Mouse (Mus musculus) heart, embryonic 15.5 days (tissue): ENCODE measurements around the gene Ttc21b. TPM values are rescaled to one million over a fixed set of nuclear protein-coding genes. Genes with fewer than 3 reads are reported as not detected.
"Not testable (repeated sequence)": the region's sequence is repeated elsewhere in the genome, so short reads cannot be mapped to it uniquely, and the experiment has no call there.

ENCODE experiments used
- ATAC-seq: fragments of 200-750 bp; cut with Nextera tagmentation; replicated peaks from 2 replicates; pipeline ENCODE4 v1.8.0; 2017; ENCODE audit warnings: low read depth, moderate TSS enrichment; ENCODE audit not compliant: insufficient number of reproducible peaks, insufficient read depth, low FRiP score
- H3K27ac ChIP-seq: fragments of 300-500 bp; sonication (generic); 2 replicates; pipeline ENCODE4 v1.5.1; 2015; ENCODE audit warnings: mild to moderate bottlenecking, inconsistent platforms
- H3K27me3 ChIP-seq: fragments of 300-500 bp; sonication (generic); 2 replicates; pipeline ENCODE4 v1.6.1; 2015; ENCODE audit warnings: inconsistent platforms
- H3K36me3 ChIP-seq: fragments of 300-500 bp; sonication (generic); 2 replicates; pipeline ENCODE4 v1.6.1; 2015; ENCODE audit warnings: mild to moderate bottlenecking, inconsistent platforms
- H3K4me1 ChIP-seq: fragments of 300-500 bp; sonication (generic); replicated peaks from 2 replicates; pipeline ENCODE4 v1.6.1; 2015; ENCODE audit warnings: inconsistent platforms
- H3K4me2 ChIP-seq: fragments of 300-500 bp; sonication (generic); 2 replicates; pipeline ENCODE4 v1.6.1; 2015; ENCODE audit warnings: inconsistent platforms, mild to moderate bottlenecking, moderate library complexity
- H3K4me3 ChIP-seq: fragments of 300-500 bp; sonication (generic); 2 replicates; pipeline ENCODE4 v1.5.1; 2015; ENCODE audit warnings: mild to moderate bottlenecking, inconsistent platforms
- H3K9ac ChIP-seq: fragments of 300-500 bp; sonication (generic); 2 replicates; pipeline ENCODE4 v1.6.1; 2015; ENCODE audit warnings: mild to moderate bottlenecking, inconsistent platforms
- H3K9me3 ChIP-seq: fragments of 300-500 bp; sonication (generic); replicated peaks from 2 replicates; pipeline ENCODE4 v1.6.1; 2016; ENCODE audit warnings: inconsistent platforms
- WGBS: fragments of 180-500 bp; shearing (Covaris S2); methylation state at CpG from one replicate; pipeline ENCODE4 v1.1.7; 2015; ENCODE audit warnings: mixed read lengths; 5-methylcytosine and 5-hydroxymethylcytosine counted together
- polyA plus RNA-seq: library from polyadenylated mRNA; unstranded; fragments of >200 nt; fragmentation: Nextera tagmentation; extraction: Ambion mirVana; gene quantifications from 2 replicates; pipeline ENCODE4 v1.2.1, GENCODE M21; 2015

Ttc21b gene
- polyA plus RNA-seq, 1 experiment from 2014 or later, result 5.4 TPM

GRCm38 (mm10) chr2:66191691-66192100 is 64.7 kb downstream of the Ttc21b start:
- no peak for ATAC-seq
- Histone ChIP-seq H3K36me3 (no peaks in the 10 kb centered on the region), H3K27me3 (no peaks in the 10 kb centered on the region), H3K4me2 (no peak overlapping the region), H3K4me3 (no peak overlapping the region), H3K9ac (no peak overlapping the region), H3K27ac (no peak overlapping the region), H3K9me3 (no peaks in the 10 kb centered on the region), H3K4me1 (no peaks in the 10 kb centered on the region)
- WGBS, result 84% methylated on average over 13 of the region's 13 CpGs

DNA sequence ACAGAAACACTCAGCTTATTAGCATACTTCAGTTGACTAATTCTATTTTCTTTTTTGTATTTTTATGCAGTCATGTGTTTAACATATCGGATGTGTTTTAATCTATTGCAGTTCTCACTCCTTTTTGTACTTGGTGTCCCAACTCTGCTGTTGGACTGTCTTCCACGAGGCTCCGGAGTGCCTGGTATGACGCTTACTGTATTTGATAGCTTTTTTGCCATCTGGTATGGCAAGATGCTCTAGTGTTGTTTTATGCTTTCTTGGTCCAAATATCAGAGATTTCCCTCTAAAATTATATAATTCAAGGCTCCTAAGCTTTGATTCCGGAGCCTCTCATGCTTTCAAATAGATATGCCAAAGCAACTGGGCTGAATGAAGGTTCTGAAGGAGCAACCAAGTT is 66.3 kb downstream of the Ttc21b start:
- Histone ChIP-seq H3K9ac (no peak overlapping the region), H3K27me3 (no peaks in the 10 kb centered on the region), H3K36me3 (no peaks in the 10 kb centered on the region), H3K9me3 (no peaks in the 10 kb centered on the region), H3K4me3 (no peak overlapping the region), H3K4me1 (no peaks in the 10 kb centered on the region), H3K27ac (no peak overlapping the region), H3K4me2 (no peak overlapping the region)
- ATAC-seq, result no peak
- 91% methylated on average over 5 of the region's 5 CpGs for WGBS

GRCm38 (mm10) chr2:66189197-66189596 is 67.2 kb downstream of the Ttc21b start:
- not testable (repeated sequence) for H3K9ac ChIP-seq, H3K9me3 ChIP-seq, H3K27me3 ChIP-seq, H3K4me3 ChIP-seq, H3K36me3 ChIP-seq, H3K4me2 ChIP-seq, H3K4me1 ChIP-seq, H3K27ac ChIP-seq, ATAC-seq
- WGBS, result 96% methylated on average over 12 of the region's 12 CpGs

DNA sequence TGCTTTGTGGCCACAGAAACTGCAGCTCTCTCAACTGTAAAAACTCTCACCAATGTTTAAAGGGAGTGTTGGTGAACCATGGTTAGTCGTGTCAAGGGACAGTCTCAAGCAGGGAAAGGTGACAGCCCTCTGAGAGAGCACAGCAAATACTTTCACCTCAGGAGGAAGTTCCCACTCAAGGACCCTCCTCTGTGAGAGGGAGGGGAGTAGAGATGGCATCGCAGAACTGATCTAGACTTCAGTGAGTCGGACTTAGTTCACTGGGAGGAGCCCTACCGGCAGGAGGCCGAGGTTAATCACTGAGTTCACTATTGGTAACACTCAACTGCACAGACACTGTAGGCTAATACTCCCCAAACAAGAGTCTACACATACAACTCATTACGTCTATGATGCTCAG is 68.9 kb downstream of the Ttc21b start:
- Histone ChIP-seq H3K4me1 (no peaks in the 10 kb centered on the region), H3K9ac (no peak overlapping the region), H3K4me3 (no peak overlapping the region), H3K9me3 (no peaks in the 10 kb centered on the region), H3K4me2 (no peak overlapping the region), H3K27ac (no peak overlapping the region), H3K36me3 (no peaks in the 10 kb centered on the region), H3K27me3 (no peaks in the 10 kb centered on the region)
- 76% methylated on average over 6 of the region's 6 CpGs for WGBS
- no peak for ATAC-seq

DNA sequence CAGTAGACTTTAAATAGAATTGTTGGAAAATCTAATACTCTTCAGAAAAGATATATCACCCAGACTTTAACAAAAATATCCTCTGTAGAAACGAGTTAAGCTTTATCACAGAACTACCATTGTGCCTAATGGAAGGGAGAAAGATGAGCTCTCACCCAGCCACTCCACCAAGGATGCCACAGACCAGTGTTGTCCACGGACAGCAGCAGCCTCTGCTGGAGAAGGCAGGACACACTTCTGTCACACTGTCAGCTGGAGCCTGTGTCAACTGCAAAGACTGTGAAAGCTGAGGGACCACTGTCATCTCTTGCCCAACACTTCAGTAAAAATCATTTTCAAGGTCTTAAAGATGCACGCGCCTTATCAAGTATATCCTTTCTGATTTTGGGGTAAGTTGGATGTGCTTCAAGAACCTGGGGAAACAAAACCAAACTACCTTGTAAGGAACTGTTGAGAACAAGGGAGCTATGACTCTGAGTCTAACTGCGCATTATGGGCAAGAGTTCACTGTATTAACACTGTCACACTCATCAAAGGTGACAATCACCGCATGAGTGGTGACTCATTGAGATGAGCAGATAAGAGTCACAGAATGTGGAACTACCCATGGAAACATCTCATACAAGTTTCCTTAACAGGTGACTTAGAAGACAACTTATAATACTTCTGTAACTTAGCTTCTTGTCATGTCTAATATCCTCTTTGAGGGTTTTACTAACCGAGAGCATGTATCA is 71.8 kb downstream of the Ttc21b start:
- WGBS, result 71% methylated on average over 7 of the region's 7 CpGs
- Histone ChIP-seq H3K4me2 (no peak overlapping the region), H3K27me3 (no peaks in the 10 kb centered on the region), H3K36me3 (no peaks in the 10 kb centered on the region), H3K9ac (no peak overlapping the region), H3K4me1 (no peaks in the 10 kb centered on the region), H3K4me3 (no peak overlapping the region), H3K9me3 (no peaks in the 10 kb centered on the region), H3K27ac (no peak overlapping the region)
- no peak for ATAC-seq

- H3K27me3 ChIP-seq, result no peaks in the 10 kb centered on the region
- no peak overlapping the region for H3K27ac ChIP-seq
- H3K9me3 ChIP-seq, result no peaks in the 10 kb centered on the region
- H3K4me3 ChIP-seq, result no peak overlapping the region
- 43% methylated on average over 10 of the region's 10 CpGs for WGBS
- 0 out of 2 replicates have a peak overlapping the region, but pooled peaks have one; percentile 27 for H3K4me2 ChIP-seq
- no peaks in the 10 kb centered on the region for H3K4me1 ChIP-seq
- no peak for ATAC-seq
- H3K9ac ChIP-seq, result no peak overlapping the region
- no peaks in the 10 kb centered on the region for H3K36me3 ChIP-seq
Observed at GRCm38 (mm10) chr2:66180293-66180692, 76.1 kb downstream of the Ttc21b start.

- H3K27me3 ChIP-seq, result no peaks in the 10 kb centered on the region
- no peak overlapping the region for H3K4me3 ChIP-seq
- ATAC-seq, result no peak
- H3K9ac ChIP-seq, result no peak overlapping the region
- no peaks in the 10 kb centered on the region for H3K36me3 ChIP-seq
- H3K4me2 ChIP-seq, result peak overlapping the region; percentile 44
- no peak overlapping the region for H3K27ac ChIP-seq
- no peaks in the 10 kb centered on the region for H3K9me3 ChIP-seq
- no peaks in the 10 kb centered on the region for H3K4me1 ChIP-seq
- 37% methylated on average over 10 of the region's 10 CpGs for WGBS
Observed at GRCm38 (mm10) chr2:66179782-66180181, 76.6 kb downstream of the Ttc21b start.

DNA sequence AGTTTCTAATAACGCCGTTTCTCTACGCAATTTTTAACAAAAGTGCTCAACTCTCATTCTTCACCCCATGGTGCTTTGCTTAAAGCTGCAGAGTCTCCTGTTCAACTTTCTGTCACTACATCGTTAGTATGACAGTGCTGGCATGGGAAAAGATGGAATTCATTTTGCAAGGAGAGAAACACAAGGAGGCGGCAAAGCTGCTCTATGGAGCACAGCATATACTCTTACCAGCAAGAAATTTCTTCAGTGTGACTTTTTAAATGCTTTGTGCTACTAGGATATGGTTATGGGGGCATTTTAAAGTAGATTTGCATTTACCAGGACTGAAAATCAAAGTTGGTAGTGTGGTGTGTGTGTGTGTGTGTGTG is 77.6 kb downstream of the Ttc21b start:
- H3K27ac ChIP-seq, result no peak overlapping the region
- no peak overlapping the region for H3K4me3 ChIP-seq
- no peaks in the 10 kb centered on the region for H3K4me1 ChIP-seq
- no peaks in the 10 kb centered on the region for H3K27me3 ChIP-seq
- WGBS, result 87% methylated on average over 5 of the region's 5 CpGs
- H3K36me3 ChIP-seq, result no peaks in the 10 kb centered on the region
- no peak for ATAC-seq
- no peak overlapping the region for H3K4me2 ChIP-seq
- H3K9ac ChIP-seq, result no peak overlapping the region
- no peaks in the 10 kb centered on the region for H3K9me3 ChIP-seq

DNA sequence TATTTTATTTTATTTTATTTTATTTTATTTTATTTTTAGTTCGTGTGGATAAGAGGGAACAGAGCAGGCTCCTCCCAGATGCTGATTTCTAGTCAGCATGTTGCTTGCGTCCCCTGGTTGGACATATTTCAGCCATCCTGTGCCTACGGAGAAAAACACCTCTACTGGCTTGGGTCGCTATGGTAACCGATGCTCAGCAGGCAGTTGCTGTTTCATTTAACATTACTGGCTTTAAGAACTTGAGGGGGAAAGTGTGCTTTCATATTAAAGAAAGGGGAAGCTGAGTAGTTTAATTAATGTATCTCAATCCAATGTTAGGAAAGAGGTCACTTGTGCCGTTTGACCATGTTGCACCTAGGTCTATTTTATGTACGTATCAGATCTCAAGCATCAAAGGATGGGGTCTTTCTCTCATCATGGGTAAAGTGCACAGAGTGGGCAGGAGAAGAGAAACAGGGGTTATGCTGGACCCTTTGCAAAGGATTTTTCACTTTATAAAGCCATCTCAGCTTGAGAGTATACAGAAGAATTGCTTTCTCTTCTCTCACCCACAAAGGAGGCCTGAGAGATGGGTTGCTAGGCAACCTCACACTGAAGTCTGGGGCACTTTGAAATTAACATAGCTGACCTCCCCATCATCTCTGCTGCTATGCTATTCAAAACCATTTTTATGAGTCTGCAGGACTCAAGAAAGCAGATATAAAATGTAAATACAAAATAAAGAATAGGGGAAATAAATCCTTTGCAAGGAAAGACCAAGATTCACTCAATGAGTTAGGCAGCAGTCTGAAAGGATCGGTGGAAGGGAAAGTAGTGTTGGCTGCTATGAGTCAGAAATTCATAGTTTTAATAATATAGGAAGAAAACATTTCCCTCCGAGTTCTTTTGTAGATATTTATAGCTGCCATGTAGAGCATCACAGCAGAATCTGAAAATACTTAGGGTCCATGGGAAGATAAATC is 78.2 kb downstream of the Ttc21b start:
- Histone ChIP-seq H3K27ac (no peak overlapping the region), H3K4me3 (no peak overlapping the region), H3K9ac (no peak overlapping the region), H3K27me3 (no peaks in the 10 kb centered on the region), H3K9me3 (no peaks in the 10 kb centered on the region), H3K4me1 (no peaks in the 10 kb centered on the region), H3K36me3 (no peaks in the 10 kb centered on the region), H3K4me2 (no peak overlapping the region)
- ATAC-seq, result no peak
- 72% methylated on average over 9 of the region's 9 CpGs for WGBS

GRCm38 (mm10) chr2:66177017-66177416 is 79.4 kb downstream of the Ttc21b start:
- Histone ChIP-seq H3K4me2 (no peak overlapping the region), H3K36me3 (no peaks in the 10 kb centered on the region), H3K9me3 (no peaks in the 10 kb centered on the region), H3K9ac (no peak overlapping the region), H3K4me1 (no peaks in the 10 kb centered on the region), H3K27me3 (no peaks in the 10 kb centered on the region), H3K4me3 (no peak overlapping the region), H3K27ac (no peak overlapping the region)
- 78% methylated on average over 7 of the region's 7 CpGs for WGBS
- ATAC-seq, result no peak

- H3K4me2 ChIP-seq, result no peak overlapping the region
- H3K4me1 ChIP-seq, result no peaks in the 10 kb centered on the region
- no peak overlapping the region for H3K4me3 ChIP-seq
- WGBS, result 80% methylated on average over 5 of the region's 5 CpGs
- ATAC-seq, result no peak
- H3K9ac ChIP-seq, result no peak overlapping the region
- no peaks in the 10 kb centered on the region for H3K9me3 ChIP-seq
- H3K27me3 ChIP-seq, result no peaks in the 10 kb centered on the region
- no peaks in the 10 kb centered on the region for H3K36me3 ChIP-seq
- H3K27ac ChIP-seq, result no peak overlapping the region
Observed at GRCm38 (mm10) chr2:66173134-66173533, 83.3 kb downstream of the Ttc21b start.
